Comparison of ENCODE assay signal across 19 mouse cellular contexts in genomic region chr3:63836937-63837632, GRCm38 (mm10).
DNase-seq lines count a peak whose midpoint lies in the region; ATAC-seq and TF ChIP-seq lines count a peak whose summit lies in the region.
"Had no signal": no experiment of that assay in that cellular context is flagged by ENCODE, and none has a peak within 500 bp of the region (broad histone marks: within the 10 kb centered on the region; RNA-seq: fewer than 3 reads in every experiment).

No protein-coding gene starts in this region.

- H3K4me1 ChIP-seq in heart, embryonic 11.5 days (ENCODE audit: control insufficient read depth, insufficient read depth, low read length): no peaks in the 10 kb centered on the region
- no peaks in the 10 kb centered on the region for H3K4me1 ChIP-seq in lung, embryonic 14.5 days (ENCODE audit: insufficient read depth)
- no peaks in the 10 kb centered on the region; the same call in 1 of the 2 replicates for H3K4me1 ChIP-seq in intestine, postnatal 0 days (replicated peaks; ENCODE audit: control insufficient read depth, insufficient read depth, low read length)
- H3K4me1 ChIP-seq: embryonic facial prominence, embryonic 13.5 days; megakaryocyte, embryonic 14.5 days had no signal

- H3K27me3 ChIP-seq in heart, embryonic 11.5 days (ENCODE audit: control insufficient read depth, insufficient read depth, low read length): no peaks in the 10 kb centered on the region
- no peaks in the 10 kb centered on the region for H3K27me3 ChIP-seq in lung, embryonic 14.5 days (ENCODE audit: insufficient read depth, low read length)
- no peaks in the 10 kb centered on the region for H3K27me3 ChIP-seq in intestine, postnatal 0 days (replicated peaks; ENCODE audit: control insufficient read depth, insufficient read depth, low read length)
- H3K27me3 ChIP-seq: embryonic facial prominence, embryonic 13.5 days; hindbrain, embryonic 13.5 days; megakaryocyte, embryonic 14.5 days had no signal

- TF ChIP-seq POLR2A in brain, embryonic 14.5 days (IDR thresholded peaks at IDR 0.05; ENCODE audit: borderline replicate concordance, extremely low read depth, insufficient read depth, insufficient read length, poor library complexity, severe bottlenecking): no peak

- peak; percentile 9 for DNase-seq in heart, adult 8-10 months (ENCODE audit: low spot score)
- DNase-seq in lung, embryonic 14.5 days: peak; percentile 4
- DNase-seq in lung, postnatal 36 days: no peak
- peak; percentile 46 for DNase-seq in brain, embryonic 14.5 days (ENCODE audit: low read depth)
- DNase-seq in right cerebral cortex, adult 2 months (ENCODE audit: low spot score in 2 of 2): no peak
- DNase-seq: cerebellum, adult 9-11 months; gastrocnemius, postnatal 36 days; heart, postnatal 14 days; kidney, postnatal 14 days; liver, postnatal 0 days; lung, postnatal 14 days; right cerebral cortex, adult 18-20 months; spleen, adult 18-20 months had no signal

- no peak for ATAC-seq in heart, embryonic 11.5 days (replicated peaks; ENCODE audit: insufficient number of reproducible peaks, low FRiP score, low TSS enrichment)
- no peak for ATAC-seq in lung, embryonic 14.5 days (ENCODE audit: insufficient read depth)
- ATAC-seq in intestine, postnatal 0 days: 0 out of 2 replicates have a peak, but pooled peaks have one; percentile 3
- ATAC-seq: liver, postnatal 0 days had no signal

- H3K9me3 ChIP-seq in heart, embryonic 11.5 days (replicated peaks; ENCODE audit: control insufficient read depth, low read length): no peaks in the 10 kb centered on the region
- H3K9me3 ChIP-seq in lung, embryonic 14.5 days (ENCODE audit: low read depth, low read length): no peaks in the 10 kb centered on the region
- no peaks in the 10 kb centered on the region for H3K9me3 ChIP-seq in intestine, postnatal 0 days (ENCODE audit: control insufficient read depth)
- H3K9me3 ChIP-seq: embryonic facial prominence, embryonic 13.5 days; hindbrain, embryonic 13.5 days; megakaryocyte, embryonic 14.5 days had no signal

- WGBS in heart, embryonic 11.5 days (ENCODE audit: insufficient replicate concordance): 87% methylated on average over 8 of the region's 8 CpGs
- 76% methylated on average over 8 of the region's 8 CpGs for WGBS in lung, embryonic 14.5 days
- 71% methylated on average over 8 of the region's 8 CpGs for WGBS in intestine, postnatal 0 days

- no peak overlapping the region for H3K9ac ChIP-seq in heart, embryonic 11.5 days (ENCODE audit: low read depth, low read length)
- no peak overlapping the region for H3K9ac ChIP-seq in lung, embryonic 14.5 days
- no peak overlapping the region for H3K9ac ChIP-seq in intestine, postnatal 0 days (ENCODE audit: low read depth, low read length)
- H3K9ac ChIP-seq: embryonic facial prominence, embryonic 13.5 days; hindbrain, embryonic 13.5 days; liver, postnatal 0 days had no signal

- no peak for TF ChIP-seq CTCF in lung, embryonic 14.5 days (IDR thresholded peaks at IDR 0.05; ENCODE audit: low read depth)
- no peak for TF ChIP-seq CTCF in brain, embryonic 14.5 days (IDR thresholded peaks at IDR 0.05; ENCODE audit: borderline replicate concordance, extremely low read depth, insufficient read depth, insufficient read length)
- TF ChIP-seq CTCF in intestine, postnatal 0 days (IDR thresholded peaks at IDR 0.05; ENCODE audit: low read depth): no peak

- H3K4me3 ChIP-seq in heart, embryonic 11.5 days (ENCODE audit: low read depth, low read length): no peak overlapping the region
- H3K4me3 ChIP-seq in lung, embryonic 14.5 days (ENCODE audit: low read depth, low read length): no peak overlapping the region
- no peak overlapping the region for H3K4me3 ChIP-seq in intestine, postnatal 0 days (ENCODE audit: low read depth, low read length)
- H3K4me3 ChIP-seq: embryonic facial prominence, embryonic 13.5 days; hindbrain, embryonic 13.5 days; layer of hippocampus, adult 2 months; megakaryocyte, embryonic 14.5 days had no signal

- no peak overlapping the region for H3K4me2 ChIP-seq in heart, embryonic 11.5 days
- no peak overlapping the region for H3K4me2 ChIP-seq in lung, embryonic 14.5 days
- H3K4me2 ChIP-seq in intestine, postnatal 0 days (replicated peaks; ENCODE audit: low read depth): no peak overlapping the region
- H3K4me2 ChIP-seq: embryonic facial prominence, embryonic 13.5 days; hindbrain, embryonic 13.5 days had no signal

- H3K27ac ChIP-seq in heart, embryonic 11.5 days (ENCODE audit: low read depth, low read length): no peak overlapping the region
- no peak overlapping the region for H3K27ac ChIP-seq in lung, embryonic 14.5 days (ENCODE audit: low read depth)
- H3K27ac ChIP-seq in intestine, postnatal 0 days (ENCODE audit: low read depth, low read length): no peak overlapping the region
- H3K27ac ChIP-seq: embryonic facial prominence, embryonic 13.5 days; hindbrain, embryonic 13.5 days; layer of hippocampus, adult 2 months had no signal

- H3K36me3 ChIP-seq in heart, embryonic 11.5 days (ENCODE audit: control insufficient read depth, insufficient read depth, low read length): no peaks in the 10 kb centered on the region
- no peaks in the 10 kb centered on the region for H3K36me3 ChIP-seq in lung, embryonic 14.5 days (ENCODE audit: insufficient read depth)
- no peaks in the 10 kb centered on the region for H3K36me3 ChIP-seq in intestine, postnatal 0 days (ENCODE audit: control insufficient read depth, insufficient read depth)
- H3K36me3 ChIP-seq: embryonic facial prominence, embryonic 13.5 days; hindbrain, embryonic 13.5 days had no signal

Comparison
In these comparisons a context has a peak if more than half of its experiments do, and no peak if none do; other contexts are left out.
1. DNase-seq: peak in heart, adult 8-10 months (single experiment), lung, embryonic 14.5 days (single experiment) and brain, embryonic 14.5 days (single experiment); none in lung, postnatal 36 days (single experiment) and right cerebral cortex, adult 2 months (0 of 2).